Mouse (Mus musculus) hindbrain, embryonic 16.5 days (tissue): ENCODE results near the gene Pik3r6. TPM values are rescaled to one million over a fixed set of nuclear protein-coding genes. Genes with fewer than 3 reads are reported as not detected.

ENCODE experiments used
- ATAC-seq: fragments of 200-750 bp; cut with Nextera tagmentation; 2 replicates; pipeline ENCODE4 v1.8.0; 2017; ENCODE audit warnings: moderate TSS enrichment, moderate library complexity
- H3K27ac ChIP-seq: fragments of 300-500 bp; sonication (generic); 2 replicates; pipeline ENCODE4 v1.5.1; 2014; ENCODE audit warnings: low read depth, mild to moderate bottlenecking, control low read depth, low read length, moderate library complexity
- H3K27me3 ChIP-seq: fragments of 300-500 bp; sonication (generic); replicated peaks from 2 replicates; pipeline ENCODE4 v1.6.1; 2014; ENCODE audit warnings: low read length; ENCODE audit not compliant: control insufficient read depth, insufficient read depth
- H3K36me3 ChIP-seq: fragments of 300-500 bp; sonication (generic); 2 replicates; pipeline ENCODE4 v1.6.1; 2014; ENCODE audit warnings: mild to moderate bottlenecking, low read length, moderate library complexity, mixed read lengths; ENCODE audit not compliant: control insufficient read depth, insufficient read depth
- H3K4me1 ChIP-seq: fragments of 300-500 bp; sonication (generic); 2 replicates; pipeline ENCODE4 v1.6.1; 2014; ENCODE audit warnings: low read depth, low read length; ENCODE audit not compliant: control insufficient read depth, insufficient read depth
- H3K4me2 ChIP-seq: fragments of 300-500 bp; sonication (generic); 2 replicates; pipeline ENCODE4 v1.6.1; 2014; ENCODE audit warnings: mild to moderate bottlenecking, low read length, control low read depth, moderate library complexity
- H3K4me3 ChIP-seq: fragments of 300-500 bp; sonication (generic); 2 replicates; pipeline ENCODE4 v1.5.1; 2014; ENCODE audit warnings: mild to moderate bottlenecking, low read length, control low read depth, moderate library complexity
- H3K9ac ChIP-seq: fragments of 300-500 bp; sonication (generic); 2 replicates; pipeline ENCODE4 v1.6.1; 2014; ENCODE audit warnings: low read depth, mild to moderate bottlenecking, control low read depth, low read length, moderate library complexity
- H3K9me3 ChIP-seq: fragments of 300-500 bp; sonication (generic); 2 replicates; pipeline ENCODE4 v1.6.1; 2014; ENCODE audit warnings: mild to moderate bottlenecking, low read length, moderate library complexity; ENCODE audit not compliant: control insufficient read depth
- WGBS: fragments of 180-500 bp; shearing (Covaris S2); extraction: QIAGEN DNeasy Blood & Tissue Kit; methylation state at CpG from one replicate; pipeline ENCODE4 v1.1.7; 2014; 5-methylcytosine and 5-hydroxymethylcytosine counted together
- polyA plus RNA-seq: library from polyadenylated mRNA; unstranded; fragments of >200 nt; fragmentation: Nextera tagmentation; extraction: Ambion mirVana; gene quantifications from 2 replicates; pipeline ENCODE4 v1.2.1, GENCODE M21; 2015

Gene Pik3r6
- polyA plus RNA-seq, 1 experiment from 2014 or later = 2.1 TPM

- ATAC-seq = no peak
- Histone ChIP-seq H3K4me3 (no peak overlapping the region), H3K27ac (no peak overlapping the region), H3K4me1 (no peaks in the 10 kb centered on the region), H3K27me3 (no peaks in the 10 kb centered on the region), H3K9ac (no peak overlapping the region), H3K9me3 (no peaks in the 10 kb centered on the region), H3K36me3 (no peaks in the 10 kb centered on the region), H3K4me2 (no peak overlapping the region)
- 84% methylated on average over 6 of the region's 6 CpGs for WGBS
These were observed 5.7 kb upstream of the Pik3r6 start for GRCm38 (mm10) chr11:68497081-68497480.

- Histone ChIP-seq H3K27ac (no peak overlapping the region), H3K9ac (no peak overlapping the region), H3K4me3 (no peak overlapping the region), H3K27me3 (no peaks in the 10 kb centered on the region), H3K4me1 (no peaks in the 10 kb centered on the region), H3K36me3 (no peaks in the 10 kb centered on the region), H3K9me3 (no peaks in the 10 kb centered on the region), H3K4me2 (no peak overlapping the region)
- ATAC-seq = no peak
- 95% methylated on average over 11 of the region's 11 CpGs for WGBS
These were observed 4.3 kb upstream of the Pik3r6 start for GRCm38 (mm10) chr11:68498517-68498916.

GRCm38 (mm10) chr11:68498999-68499699 is 3.7 kb upstream of the Pik3r6 start:
- Histone ChIP-seq H3K4me1 (no peaks in the 10 kb centered on the region), H3K4me3 (no peak overlapping the region), H3K27ac (no peak overlapping the region), H3K9ac (no peak overlapping the region), H3K9me3 (no peaks in the 10 kb centered on the region), H3K27me3 (no peaks in the 10 kb centered on the region), H3K4me2 (no peak overlapping the region), H3K36me3 (no peaks in the 10 kb centered on the region)
- 61% methylated on average over 8 of the region's 8 CpGs for WGBS
- ATAC-seq = no peak

- H3K27ac ChIP-seq = no peak overlapping the region
- no peak for ATAC-seq
- no peaks in the 10 kb centered on the region for H3K4me1 ChIP-seq
- WGBS = 69% methylated on average over 14 of the region's 14 CpGs
- H3K9ac ChIP-seq = no peak overlapping the region
- H3K27me3 ChIP-seq = no peaks in the 10 kb centered on the region
- H3K4me3 ChIP-seq = no peak overlapping the region
- H3K36me3 ChIP-seq = no peaks in the 10 kb centered on the region
- no peaks in the 10 kb centered on the region for H3K9me3 ChIP-seq
- no peak overlapping the region for H3K4me2 ChIP-seq
These were observed 1.9 kb upstream of the Pik3r6 start for GRCm38 (mm10) chr11:68500949-68501350.

- Histone ChIP-seq H3K27ac (no peak overlapping the region), H3K27me3 (no peaks in the 10 kb centered on the region), H3K9me3 (no peaks in the 10 kb centered on the region), H3K36me3 (no peaks in the 10 kb centered on the region), H3K4me2 (no peak overlapping the region), H3K4me3 (no peak overlapping the region), H3K4me1 (no peaks in the 10 kb centered on the region), H3K9ac (no peak overlapping the region)
- 75% methylated on average over 2 of the region's 2 CpGs for WGBS
- no peak for ATAC-seq
These were observed 411 bp upstream of the Pik3r6 start for GRCm38 (mm10) chr11:68502408-68502807.

GRCm38 (mm10) chr11:68504913-68505312 is 2.1 kb downstream of the Pik3r6 start:
- Histone ChIP-seq H3K4me3 (no peak overlapping the region), H3K9ac (no peak overlapping the region), H3K27me3 (no peaks in the 10 kb centered on the region), H3K4me2 (no peak overlapping the region), H3K4me1 (no peaks in the 10 kb centered on the region), H3K36me3 (no peaks in the 10 kb centered on the region), H3K27ac (no peak overlapping the region), H3K9me3 (no peaks in the 10 kb centered on the region)
- WGBS = 85% methylated on average over 11 of the region's 11 CpGs
- ATAC-seq = no peak

GRCm38 (mm10) chr11:68507246-68507645 is 4.4 kb downstream of the Pik3r6 start:
- H3K9me3 ChIP-seq = no peaks in the 10 kb centered on the region
- no peak overlapping the region for H3K4me3 ChIP-seq
- no peaks in the 10 kb centered on the region for H3K27me3 ChIP-seq
- H3K4me1 ChIP-seq = no peaks in the 10 kb centered on the region
- H3K27ac ChIP-seq = no peak overlapping the region
- no peak overlapping the region for H3K9ac ChIP-seq
- no peak for ATAC-seq
- no peak overlapping the region for H3K4me2 ChIP-seq
- 91% methylated on average over 7 of the region's 7 CpGs for WGBS
- H3K36me3 ChIP-seq = no peaks in the 10 kb centered on the region

- WGBS = 73% methylated on average over 5 of the region's 5 CpGs
- no peaks in the 10 kb centered on the region for H3K36me3 ChIP-seq
- no peak overlapping the region for H3K9ac ChIP-seq
- no peak overlapping the region for H3K4me3 ChIP-seq
- no peak for ATAC-seq
- no peaks in the 10 kb centered on the region for H3K27me3 ChIP-seq
- H3K9me3 ChIP-seq = no peaks in the 10 kb centered on the region
- no peak overlapping the region for H3K4me2 ChIP-seq
- H3K27ac ChIP-seq = no peak overlapping the region
- no peaks in the 10 kb centered on the region for H3K4me1 ChIP-seq
These were observed 5.8 kb downstream of the Pik3r6 start for GRCm38 (mm10) chr11:68508619-68509018.

GRCm38 (mm10) chr11:68509194-68509593 is 6.4 kb downstream of the Pik3r6 start:
- no peaks in the 10 kb centered on the region for H3K27me3 ChIP-seq
- no peaks in the 10 kb centered on the region for H3K4me1 ChIP-seq
- no peak overlapping the region for H3K27ac ChIP-seq
- H3K9ac ChIP-seq = no peak overlapping the region
- no peak overlapping the region for H3K4me2 ChIP-seq
- H3K36me3 ChIP-seq = no peaks in the 10 kb centered on the region
- ATAC-seq = no peak
- no peaks in the 10 kb centered on the region for H3K9me3 ChIP-seq
- no peak overlapping the region for H3K4me3 ChIP-seq
- WGBS = 61% methylated on average over 2 of the region's 2 CpGs
